Mouse (Mus musculus) intestine, embryonic 16.5 days (tissue): ENCODE data around the gene Cox6a1. TPM values are rescaled to one million over a fixed set of nuclear protein-coding genes. Genes with fewer than 3 reads are reported as not detected.
A peak's percentile ranks its signal among the peaks of the same experiment; 100 is the strongest.
"Not testable (repeated sequence)": the region's sequence is repeated elsewhere in the genome, so short reads cannot be mapped to it uniquely, and the experiment has no call there.

Source experiments
- ATAC-seq: fragments of 200-750 bp; cut with Nextera tagmentation; 2 replicates; pipeline ENCODE4 v1.8.0; 2017; ENCODE audit warnings: moderate TSS enrichment, moderate library complexity
- H3K27ac ChIP-seq: fragments of 300-500 bp; sonication (generic); 2 replicates; pipeline ENCODE4 v1.5.1; 2014; ENCODE audit warnings: mild to moderate bottlenecking, low read length
- H3K27me3 ChIP-seq: fragments of 300-500 bp; sonication (generic); replicated peaks from 2 replicates; pipeline ENCODE4 v1.6.1; 2014; ENCODE audit warnings: low read length, control low read depth, mixed read lengths; ENCODE audit not compliant: control insufficient read depth, insufficient read depth
- H3K36me3 ChIP-seq: fragments of 300-500 bp; sonication (generic); 2 replicates; pipeline ENCODE4 v1.6.1; 2014; ENCODE audit warnings: low read length, control low read depth; ENCODE audit not compliant: control insufficient read depth, insufficient read depth
- H3K4me1 ChIP-seq: fragments of 300-500 bp; sonication (generic); 2 replicates; pipeline ENCODE4 v1.6.1; 2014; ENCODE audit warnings: low read length, control low read depth, mixed read lengths; ENCODE audit not compliant: control insufficient read depth, insufficient read depth
- H3K4me2 ChIP-seq: fragments of 300-500 bp; sonication (generic); 2 replicates; pipeline ENCODE4 v1.6.1; 2014; ENCODE audit warnings: low read depth, low read length, control low read depth
- H3K4me3 ChIP-seq: fragments of 300-500 bp; sonication (generic); 2 replicates; pipeline ENCODE4 v1.5.1; 2014; ENCODE audit warnings: mild to moderate bottlenecking, low read length
- H3K9ac ChIP-seq: fragments of 300-500 bp; sonication (generic); 2 replicates; pipeline ENCODE4 v1.6.1; 2014; ENCODE audit warnings: low read depth, low read length
- H3K9me3 ChIP-seq: fragments of 300-500 bp; sonication (generic); 2 replicates; pipeline ENCODE4 v1.6.1; 2016; ENCODE audit warnings: low read length, control low read depth; ENCODE audit not compliant: control insufficient read depth
- WGBS: fragments of 180-500 bp; shearing (Covaris S2); extraction: QIAGEN DNeasy Blood & Tissue Kit; methylation state at CpG from one replicate; pipeline ENCODE4 v1.1.7; 2014; 5-methylcytosine and 5-hydroxymethylcytosine counted together
- polyA plus RNA-seq: library from polyadenylated mRNA; unstranded; fragments of >200 nt; fragmentation: Nextera tagmentation; extraction: Ambion mirVana; gene quantifications from 2 replicates; pipeline ENCODE4 v1.2.1, GENCODE M21; 2015

Cox6a1 gene
- polyA plus RNA-seq, 1 experiment from 2014 or later = 1,462 TPM

GRCm38 (mm10) chr5:115312816-115313667, 35.7 kb downstream of the Cox6a1 start:
- Histone ChIP-seq H3K9me3 (no peaks in the 10 kb centered on the region), H3K4me1 (peaks cover 27% of the 10 kb centered on the region), H3K4me2 (peak overlapping the region; percentile 13; the same call in 1 of the 2 replicates), H3K27me3 (no peaks in the 10 kb centered on the region), H3K9ac (no peak overlapping the region), H3K36me3 (no peaks in the 10 kb centered on the region), H3K27ac (peak overlapping the region; percentile 64), H3K4me3 (no peak overlapping the region)
- WGBS = 47% methylated on average over 10 of the region's 10 CpGs
- ATAC-seq = peak; percentile 68

GRCm38 (mm10) chr5:115312354-115312753, 36.4 kb downstream of the Cox6a1 start:
- 0 out of 2 replicates have a peak, but pooled peaks have one; percentile 18 for ATAC-seq
- WGBS = 69% methylated on average over 4 of the region's 4 CpGs
- Histone ChIP-seq H3K4me2 (no peak overlapping the region), H3K9ac (no peak overlapping the region), H3K27me3 (no peaks in the 10 kb centered on the region), H3K36me3 (no peaks in the 10 kb centered on the region), H3K9me3 (no peaks in the 10 kb centered on the region), H3K4me3 (no peak overlapping the region), H3K27ac (peak overlapping the region; percentile 64; the same call in 1 of the 2 replicates), H3K4me1 (peaks cover 21% of the 10 kb centered on the region)

- not testable (repeated sequence) for H3K36me3 ChIP-seq, H3K9ac ChIP-seq, H3K4me3 ChIP-seq, ATAC-seq, H3K4me2 ChIP-seq, H3K27me3 ChIP-seq, H3K9me3 ChIP-seq, H3K27ac ChIP-seq
- 78% methylated on average over 4 of the region's 7 CpGs for WGBS
- peaks cover 21% of the 10 kb centered on the region for H3K4me1 ChIP-seq
These were observed 46.6 kb downstream of the Cox6a1 start for GRCm38 (mm10) chr5:115302190-115302589.

GRCm38 (mm10) chr5:115301615-115302014, 47.2 kb downstream of the Cox6a1 start:
- Histone ChIP-seq H3K4me1 (peaks cover 21% of the 10 kb centered on the region), H3K4me2 (peak overlapping the region; percentile 79), H3K27ac (peak overlapping the region; percentile 11; the same call in 1 of the 2 replicates), H3K36me3 (peaks cover 8% of the 10 kb centered on the region; the same call in 1 of the 2 replicates), H3K4me3 (peak overlapping the region; percentile 84), H3K27me3 (no peaks in the 10 kb centered on the region), H3K9ac (peak overlapping the region; percentile 67), H3K9me3 (no peaks in the 10 kb centered on the region)
- WGBS = 17% methylated on average over 13 of the region's 13 CpGs
- no peak for ATAC-seq

- peaks cover 21% of the 10 kb centered on the region for H3K4me1 ChIP-seq
- H3K27ac ChIP-seq = peak within 1 kb of the TSS; percentile 92
- peak within 1 kb of the TSS; percentile 87 for H3K9ac ChIP-seq
- peak; percentile 98 for ATAC-seq
- peak within 1 kb of the TSS; percentile 79 for H3K4me2 ChIP-seq
- WGBS = under 1% methylated on average over 64 of the region's 66 CpGs
- peak within 1 kb of the TSS; percentile 84 for H3K4me3 ChIP-seq
- H3K27me3 ChIP-seq = no peaks in the 10 kb centered on the region
- peaks cover 8% of the 10 kb centered on the region; the same call in 1 of the 2 replicates for H3K36me3 ChIP-seq
- H3K9me3 ChIP-seq = no peaks in the 10 kb centered on the region
These were observed 47.8 kb downstream of the Cox6a1 start, which contains the start of gene Dynll1 for GRCm38 (mm10) chr5:115300792-115301614. Gene Dynll1 (minus strand): TSS chr5:115300999.

GRCm38 (mm10) chr5:115300035-115300744, 48.6 kb downstream of the Cox6a1 start:
- Histone ChIP-seq H3K36me3 (peaks cover 13% of the 10 kb centered on the region; the same call in 1 of the 2 replicates), H3K27me3 (no peaks in the 10 kb centered on the region), H3K4me1 (peaks cover 21% of the 10 kb centered on the region), H3K9me3 (no peaks in the 10 kb centered on the region), H3K27ac (peak overlapping the region; percentile 92), H3K4me2 (peak overlapping the region; percentile 70), H3K4me3 (peak overlapping the region; percentile 84), H3K9ac (peak overlapping the region; percentile 87)
- under 1% methylated on average over 45 of the region's 46 CpGs for WGBS
- peak; percentile 20 for ATAC-seq

GRCm38 (mm10) chr5:115296347-115296746, 52.4 kb downstream of the Cox6a1 start:
- WGBS = 70% methylated on average over 10 of the region's 10 CpGs
- peaks cover 16% of the 10 kb centered on the region for H3K4me1 ChIP-seq
- H3K9me3 ChIP-seq = no peaks in the 10 kb centered on the region
- peaks cover 15% of the 10 kb centered on the region; the same call in 1 of the 2 replicates for H3K36me3 ChIP-seq
- peak overlapping the region; percentile 21; the same call in 1 of the 2 replicates for H3K27ac ChIP-seq
- no peak overlapping the region for H3K4me2 ChIP-seq
- no peaks in the 10 kb centered on the region for H3K27me3 ChIP-seq
- H3K9ac ChIP-seq = no peak overlapping the region
- no peak overlapping the region for H3K4me3 ChIP-seq
- ATAC-seq = no peak
